Mouse (Mus musculus): ENCODE results near the gene 2810408A11Rik. TPM values are rescaled to one million over a fixed set of nuclear protein-coding genes. Genes with fewer than 3 reads are reported as not detected.

Gene 2810408A11Rik
- polyA plus RNA-seq, 1 experiment: 3.2 TPM

Other genes starting within 250 kb of the 2810408A11Rik start
- not detected in 2 replicates for gene Sox15, start 245.7 kb downstream of the 2810408A11Rik start, polyA plus RNA-seq (2012; ENCODE audit: insufficient read depth, insufficient read length, missing spikeins)
- 73.8 and 102 TPM in 2 replicates for gene Mpdu1, start 238.3 kb downstream of the 2810408A11Rik start, polyA plus RNA-seq (2012; ENCODE audit: insufficient read depth, insufficient read length, missing spikeins)
- 10.3 and 12.1 TPM in 2 replicates for gene Cd68, start 234.8 kb downstream of the 2810408A11Rik start, polyA plus RNA-seq (2012; ENCODE audit: insufficient read depth, insufficient read length, missing spikeins)
- gene Eif4a1, start 228.6 kb downstream of the 2810408A11Rik start, polyA plus RNA-seq (2012; ENCODE audit: insufficient read depth, insufficient read length, missing spikeins): 268 and 317 TPM in 2 replicates
- 49.9 and 65.3 TPM in 2 replicates for gene Senp3, start 218.9 kb downstream of the 2810408A11Rik start, polyA plus RNA-seq (2012; ENCODE audit: insufficient read depth, insufficient read length, missing spikeins)
- 4.1 and 4.9 TPM in 2 replicates for gene Tnfsf13, start 215.2 kb downstream of the 2810408A11Rik start, polyA plus RNA-seq (2012; ENCODE audit: insufficient read depth, insufficient read length, missing spikeins)
- 12.7 and 13.7 TPM in 2 replicates for gene Tnfsf12, start 205.1 kb downstream of the 2810408A11Rik start, polyA plus RNA-seq (2012; ENCODE audit: insufficient read depth, insufficient read length, missing spikeins)
- gene Tnfsfm13, start 204.9 kb downstream of the 2810408A11Rik start, polyA plus RNA-seq (2012; ENCODE audit: insufficient read depth, insufficient read length, missing spikeins): 0.99 and 2.8 TPM in 2 replicates
- gene Polr2a, start 142.3 kb downstream of the 2810408A11Rik start, polyA plus RNA-seq (2012; ENCODE audit: insufficient read depth, insufficient read length, missing spikeins): 10.4 and 16.5 TPM in 2 replicates
- gene Slc35g3, start 139.0 kb downstream of the 2810408A11Rik start, polyA plus RNA-seq (2012; ENCODE audit: insufficient read depth, insufficient read length, missing spikeins): not detected in 2 replicates
- gene Zbtb4, start 135.1 kb downstream of the 2810408A11Rik start, polyA plus RNA-seq (2012; ENCODE audit: insufficient read depth, insufficient read length, missing spikeins): 17.2 and 23.6 TPM in 2 replicates
- gene Chrnb1, start 105.0 kb downstream of the 2810408A11Rik start, polyA plus RNA-seq (2012; ENCODE audit: insufficient read depth, insufficient read length, missing spikeins): 1.7 and 2.4 TPM in 2 replicates
- 5.6 and 7.5 TPM in 2 replicates for gene Fgf11, start 99.1 kb downstream of the 2810408A11Rik start, polyA plus RNA-seq (2012; ENCODE audit: insufficient read depth, insufficient read length, missing spikeins)
- 1.2 TPM in 1 of 2 replicates, not detected in the other for gene Tmem102, start 95.4 kb downstream of the 2810408A11Rik start, polyA plus RNA-seq (2012; ENCODE audit: insufficient read depth, insufficient read length, missing spikeins)
- not detected in 2 replicates for gene Gm39566, start 85.7 kb downstream of the 2810408A11Rik start, polyA plus RNA-seq (2012; ENCODE audit: insufficient read depth, insufficient read length, missing spikeins)
- not detected in 2 replicates for gene Spem2, start 82.5 kb downstream of the 2810408A11Rik start, polyA plus RNA-seq (2012; ENCODE audit: insufficient read depth, insufficient read length, missing spikeins)
- gene Spem1, start 78.8 kb downstream of the 2810408A11Rik start, polyA plus RNA-seq (2012; ENCODE audit: insufficient read depth, insufficient read length, missing spikeins): not detected in 2 replicates
- 1.8 and 2.7 TPM in 2 replicates for gene Nlgn2, start 63.2 kb downstream of the 2810408A11Rik start, polyA plus RNA-seq (2012; ENCODE audit: insufficient read depth, insufficient read length, missing spikeins)
- 206 and 248 TPM in 2 replicates for gene Tmem256, start 62.5 kb downstream of the 2810408A11Rik start, polyA plus RNA-seq (2012; ENCODE audit: insufficient read depth, insufficient read length, missing spikeins)
- gene Plscr3, start 54.6 kb downstream of the 2810408A11Rik start, polyA plus RNA-seq (2012; ENCODE audit: insufficient read depth, insufficient read length, missing spikeins): 18.7 TPM in 2 replicates
- not detected in 2 replicates for gene Tnk1, start 42.3 kb downstream of the 2810408A11Rik start, polyA plus RNA-seq (2012; ENCODE audit: insufficient read depth, insufficient read length, missing spikeins)
- not detected in 2 replicates for gene Tmem95, start 23.0 kb downstream of the 2810408A11Rik start, polyA plus RNA-seq (2012; ENCODE audit: insufficient read depth, insufficient read length, missing spikeins)
- 2.5 and 3.3 TPM in 2 replicates for gene Kctd11, start 19.6 kb downstream of the 2810408A11Rik start, polyA plus RNA-seq (2012; ENCODE audit: insufficient read depth, insufficient read length, missing spikeins)
- not detected in 2 replicates for gene Acap1, start 5.4 kb downstream of the 2810408A11Rik start, polyA plus RNA-seq (2012; ENCODE audit: insufficient read depth, insufficient read length, missing spikeins)
- 16.9 and 18.4 TPM in 2 replicates for gene Neurl4, start 85 bp upstream of the 2810408A11Rik start, polyA plus RNA-seq (2012; ENCODE audit: insufficient read depth, insufficient read length, missing spikeins)
- 23.6 and 24.3 TPM in 2 replicates for gene Gps2, start 12.9 kb upstream of the 2810408A11Rik start, polyA plus RNA-seq (2012; ENCODE audit: insufficient read depth, insufficient read length, missing spikeins)
- 424 and 439 TPM in 2 replicates for gene Eif5a, start 21.0 kb upstream of the 2810408A11Rik start, polyA plus RNA-seq (2012; ENCODE audit: insufficient read depth, insufficient read length, missing spikeins)
- 37.9 and 76.4 TPM in 2 replicates for gene Ybx2, start 34.8 kb upstream of the 2810408A11Rik start, polyA plus RNA-seq (2012; ENCODE audit: insufficient read depth, insufficient read length, missing spikeins)
- 466 and 489 TPM in 2 replicates for gene Slc2a4, start 47.2 kb upstream of the 2810408A11Rik start, polyA plus RNA-seq (2012; ENCODE audit: insufficient read depth, insufficient read length, missing spikeins)
- not detected in 2 replicates for gene Cldn7, start 63.8 kb upstream of the 2810408A11Rik start, polyA plus RNA-seq (2012; ENCODE audit: insufficient read depth, insufficient read length, missing spikeins)
- gene Ctdnep1, start 80.2 kb upstream of the 2810408A11Rik start, polyA plus RNA-seq (2012; ENCODE audit: insufficient read depth, insufficient read length, missing spikeins): 82.4 and 122 TPM in 2 replicates
- 66.7 and 78.0 TPM in 2 replicates for gene Elp5, start 81.5 kb upstream of the 2810408A11Rik start, polyA plus RNA-seq (2012; ENCODE audit: insufficient read depth, insufficient read length, missing spikeins)
- gene Gabarap, start 90.2 kb upstream of the 2810408A11Rik start, polyA plus RNA-seq (2012; ENCODE audit: insufficient read depth, insufficient read length, missing spikeins): 576 and 663 TPM in 2 replicates
- gene Phf23, start 94.8 kb upstream of the 2810408A11Rik start, polyA plus RNA-seq (2012; ENCODE audit: insufficient read depth, insufficient read length, missing spikeins): 24.2 and 26.4 TPM in 2 replicates
- 2.6 and 4.9 TPM in 2 replicates for gene Dvl2, start 99.6 kb upstream of the 2810408A11Rik start, polyA plus RNA-seq (2012; ENCODE audit: insufficient read depth, insufficient read length, missing spikeins)
- 1,981 and 2,287 TPM in 2 replicates for gene Acadvl, start 114.4 kb upstream of the 2810408A11Rik start, polyA plus RNA-seq (2012; ENCODE audit: insufficient read depth, insufficient read length, missing spikeins)
- gene Dlg4, start 116.0 kb upstream of the 2810408A11Rik start, polyA plus RNA-seq (2012; ENCODE audit: insufficient read depth, insufficient read length, missing spikeins): 2.4 and 2.7 TPM in 2 replicates
- 0.87 TPM in 1 of 2 replicates, not detected in the other for gene Asgr1, start 153.1 kb upstream of the 2810408A11Rik start, polyA plus RNA-seq (2012; ENCODE audit: insufficient read depth, insufficient read length, missing spikeins)
- not detected in 2 replicates for gene Asgr2, start 191.7 kb upstream of the 2810408A11Rik start, polyA plus RNA-seq (2012; ENCODE audit: insufficient read depth, insufficient read length, missing spikeins)
- gene Mgl2, start 229.3 kb upstream of the 2810408A11Rik start, polyA plus RNA-seq (2012; ENCODE audit: insufficient read depth, insufficient read length, missing spikeins): 13.1 and 16.8 TPM in 2 replicates

Data from brown adipose tissue, adult 24 weeks (tissue).